Mouse (Mus musculus) lung, postnatal 4 days (tissue): ENCODE measurements around the gene Ankrd63.

Experiments used
- DNase-seq, 2 experiments: peaks; one replicate each; pipeline ENCODE4 v3.0.0; 2021

Ankrd63 gene

DNA sequence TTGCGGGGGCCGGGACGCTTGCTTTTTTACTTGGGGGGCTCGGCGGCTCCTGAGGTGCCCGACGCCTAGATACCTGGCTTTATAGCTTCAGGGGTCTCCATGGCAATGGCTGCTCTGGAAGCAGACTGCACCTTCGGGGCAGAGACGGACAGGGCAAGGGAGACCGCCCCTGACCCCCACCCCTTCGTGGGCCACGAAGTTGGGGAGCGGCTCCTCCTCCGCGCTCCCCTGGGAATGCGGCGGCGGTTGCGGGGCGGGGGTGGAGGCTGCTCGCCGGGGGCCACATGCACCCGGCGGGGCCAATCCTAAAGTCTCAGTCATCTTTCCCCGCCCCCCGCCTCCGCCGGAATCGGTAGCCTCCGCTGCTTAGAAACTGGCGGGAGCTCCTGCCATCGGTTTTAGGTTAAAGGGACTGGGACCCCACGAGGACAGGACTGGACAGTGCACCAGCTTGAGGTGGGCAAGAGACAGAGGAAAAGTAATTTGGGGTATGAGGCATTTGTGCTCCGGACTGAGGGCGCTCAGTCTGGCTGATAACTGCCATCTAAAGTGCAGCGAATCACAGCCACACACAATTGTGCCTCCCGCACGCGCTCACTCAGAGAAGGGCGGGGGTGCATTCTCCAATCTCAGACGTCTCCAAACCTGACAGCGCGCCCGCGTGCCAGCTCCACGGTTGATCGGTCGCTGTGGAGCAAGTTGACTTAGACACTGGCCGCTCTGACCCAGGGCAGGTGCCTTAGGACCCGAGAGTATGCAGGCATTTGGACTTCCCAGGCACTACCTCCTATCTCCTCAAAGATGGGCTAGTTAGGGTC, at the start of gene Ankrd63:
Ankrd63 (minus strand) TSS at position 51 of the 818 bp plus-strand sequence.
- DNase-seq: peak in 1 of 2 experiments; percentile 44

DNA sequence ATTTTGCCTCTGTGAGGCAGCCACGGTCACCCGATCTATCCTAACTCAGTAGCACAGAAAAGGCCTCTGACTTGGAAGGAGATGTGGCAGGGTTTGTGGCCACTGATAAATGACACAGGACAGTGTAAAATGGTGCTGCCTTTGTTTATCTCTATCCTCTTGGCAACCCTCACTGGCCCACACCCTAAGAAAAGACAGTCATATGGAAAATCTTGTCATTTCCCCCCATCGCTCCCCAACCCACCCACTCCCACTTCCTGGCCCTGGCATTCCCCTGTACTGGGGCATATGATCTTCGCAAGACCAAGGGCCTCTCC, 49.0 kb upstream of the Ankrd63 start:
- DNase-seq: no peak

DNA sequence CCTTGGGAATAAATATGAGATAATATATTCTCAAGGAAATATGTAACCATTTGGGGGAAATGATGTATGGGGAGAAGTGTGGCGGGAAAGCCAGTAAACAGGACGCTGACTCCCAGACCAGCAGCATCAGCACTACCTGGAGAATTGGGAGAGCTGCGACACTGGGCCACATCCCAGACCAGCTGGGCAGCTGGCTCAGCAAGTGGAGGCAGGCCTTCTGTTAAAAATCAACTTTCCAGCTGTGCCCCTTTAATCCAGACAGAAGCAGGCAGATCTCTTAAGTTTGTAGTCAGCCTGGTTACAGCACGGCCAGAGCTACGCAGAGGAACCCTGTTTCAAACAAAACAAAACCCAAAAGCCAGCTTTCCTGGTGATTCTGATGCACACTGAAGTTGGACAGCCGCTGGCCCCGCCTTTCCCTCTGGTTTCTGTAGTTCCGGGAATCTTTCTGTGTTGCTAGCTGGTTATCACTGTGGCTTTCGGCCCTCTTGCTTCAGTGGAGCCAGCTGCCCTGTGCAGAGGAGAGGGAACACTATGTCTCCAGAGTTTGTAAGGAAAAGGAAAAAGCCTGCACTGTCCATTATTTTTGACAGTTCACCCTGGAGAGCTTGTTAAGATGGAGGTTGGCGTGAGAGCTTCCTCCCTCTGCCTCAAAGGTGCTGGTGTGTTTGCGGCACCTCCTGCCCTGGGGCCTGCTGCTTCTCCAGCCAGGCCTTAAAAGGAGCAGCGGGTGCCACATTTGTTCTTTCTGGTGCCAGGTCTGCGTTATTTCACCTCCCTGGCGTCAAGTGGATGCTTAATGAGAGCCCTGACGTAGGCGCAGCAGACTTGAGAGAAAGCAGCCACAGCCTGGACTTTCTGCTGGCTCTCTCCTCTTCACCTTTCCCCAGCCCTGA, 48.4 kb upstream of the Ankrd63 start:
- no peak for DNase-seq

DNA sequence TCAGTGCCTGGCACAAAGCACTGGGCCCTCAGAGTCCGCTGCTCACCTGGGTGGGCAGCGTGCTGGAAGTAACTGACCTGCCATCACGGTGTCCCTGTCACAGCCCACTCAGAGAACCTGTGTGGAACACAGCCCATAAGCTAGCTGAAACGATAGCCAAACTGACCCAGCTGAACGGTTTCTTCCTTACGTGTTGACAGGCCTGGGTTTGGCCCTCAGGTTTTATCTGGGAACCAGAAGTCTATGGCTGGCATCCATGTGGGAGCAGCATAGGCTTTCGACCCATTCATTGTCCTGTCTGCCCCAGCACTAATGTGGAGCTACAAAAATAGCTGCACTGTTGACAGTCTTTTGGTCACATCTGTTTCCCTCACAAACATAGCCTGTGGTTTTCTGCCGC, 46.7 kb upstream of the Ankrd63 start:
- DNase-seq: no peak

DNA sequence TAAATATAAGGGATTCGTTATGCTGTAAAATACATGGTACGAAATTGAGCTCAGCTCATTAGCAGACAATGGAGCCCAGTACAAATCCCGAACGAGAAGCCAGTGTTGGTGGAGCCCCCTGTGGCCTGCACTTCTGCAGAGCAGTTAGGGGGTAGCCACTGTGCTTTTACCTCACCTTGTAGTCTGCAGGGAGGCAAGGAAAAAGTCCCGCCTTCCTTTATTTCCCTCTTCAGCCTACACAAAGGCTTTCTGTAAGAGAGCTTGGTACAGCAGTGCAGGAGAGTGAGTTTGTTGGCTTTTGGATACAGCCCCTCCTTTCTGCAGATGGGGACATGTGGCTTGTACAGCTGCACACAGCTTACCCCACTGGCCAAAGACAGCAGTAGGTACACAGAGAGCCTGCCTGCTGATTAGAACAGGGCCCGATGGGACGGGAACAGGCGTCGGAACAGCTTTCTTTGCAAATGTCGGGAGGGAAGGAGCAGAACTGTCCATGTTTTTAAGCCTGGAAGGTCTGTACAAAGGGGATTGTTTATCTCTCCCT, 45.6 kb upstream of the Ankrd63 start:
- no peak for DNase-seq

DNA sequence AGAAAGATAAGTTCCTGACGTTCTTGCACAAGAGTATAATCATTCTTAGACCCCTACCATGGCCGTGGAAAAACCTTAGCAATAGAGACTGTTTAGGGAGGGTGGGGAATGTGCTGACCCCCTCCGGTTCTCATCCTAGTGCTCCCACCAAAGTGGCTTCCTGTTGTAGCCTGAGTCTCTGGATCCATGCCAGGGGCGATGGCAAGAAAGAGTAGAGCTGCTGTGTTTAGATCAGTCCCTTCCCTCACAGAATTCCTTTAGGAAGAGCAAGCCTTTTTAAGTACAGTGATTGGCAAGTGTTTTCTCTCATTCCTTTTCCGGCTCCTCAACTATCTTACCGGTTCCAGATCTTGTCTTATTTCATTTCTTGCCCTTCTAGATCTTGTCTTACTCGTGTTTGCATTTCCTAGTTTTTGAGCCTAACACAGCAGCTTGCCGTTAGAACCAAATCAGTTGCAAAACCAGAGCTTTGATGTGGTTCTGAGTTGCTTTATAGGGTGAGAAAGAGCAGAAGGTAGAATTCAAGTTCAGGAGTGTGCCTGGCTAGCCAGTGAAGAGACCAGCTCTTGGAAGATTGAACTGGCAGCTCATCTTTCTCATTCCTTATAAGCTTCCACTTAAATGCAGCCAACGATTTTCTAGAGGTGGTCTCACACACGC, 43.7 kb upstream of the Ankrd63 start:
- DNase-seq: peak; percentile 70 to 75

DNA sequence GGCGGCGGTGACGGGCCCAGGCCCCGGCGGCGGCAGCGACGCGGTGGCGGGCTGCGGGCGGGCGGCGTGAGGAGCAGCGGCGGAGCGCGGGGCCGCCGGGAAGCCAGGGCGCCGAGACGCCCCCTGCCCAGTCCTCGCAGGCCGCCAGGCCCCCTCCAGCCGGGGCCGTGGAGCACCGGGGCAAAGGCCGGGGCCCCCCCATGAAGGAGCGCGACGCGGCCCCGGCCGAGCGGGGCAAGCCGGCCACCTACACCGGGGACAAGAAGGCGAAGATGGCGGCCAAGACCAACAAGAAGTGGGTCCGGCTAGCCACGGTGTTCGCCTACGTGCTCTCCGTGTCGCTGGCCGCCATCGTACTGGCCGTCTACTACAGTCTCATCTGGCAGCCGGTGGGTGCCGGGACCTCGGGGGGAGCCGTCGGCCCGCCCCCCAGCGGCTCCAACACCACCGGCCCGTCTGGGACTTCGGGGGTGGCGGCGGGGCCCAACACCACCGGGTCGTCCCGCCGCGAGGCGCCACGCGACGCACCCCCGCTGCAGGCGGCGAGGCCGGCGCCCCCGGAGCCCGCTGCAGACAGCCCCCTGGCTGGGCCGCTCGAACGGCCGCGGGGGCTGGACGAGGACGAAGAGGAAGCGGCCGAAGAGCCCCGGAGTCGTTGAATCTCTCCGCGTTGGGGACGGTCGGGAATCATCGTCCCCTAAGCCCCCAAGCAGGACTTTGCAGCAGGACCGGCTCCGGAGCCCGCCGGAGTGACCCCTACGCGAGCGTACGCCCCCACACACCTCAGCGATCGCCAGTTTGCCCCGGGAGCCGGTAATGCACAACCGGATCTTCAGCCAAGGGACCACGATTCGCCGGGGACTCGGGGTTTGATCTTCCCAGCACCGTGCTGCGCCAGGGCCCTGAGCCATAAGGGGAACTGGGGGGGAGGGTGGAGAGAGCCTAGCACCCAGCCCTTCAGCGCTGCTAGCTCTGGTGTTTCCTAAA, 42.4 kb upstream of the Ankrd63 start:
- peak; percentile 62 for DNase-seq

DNA sequence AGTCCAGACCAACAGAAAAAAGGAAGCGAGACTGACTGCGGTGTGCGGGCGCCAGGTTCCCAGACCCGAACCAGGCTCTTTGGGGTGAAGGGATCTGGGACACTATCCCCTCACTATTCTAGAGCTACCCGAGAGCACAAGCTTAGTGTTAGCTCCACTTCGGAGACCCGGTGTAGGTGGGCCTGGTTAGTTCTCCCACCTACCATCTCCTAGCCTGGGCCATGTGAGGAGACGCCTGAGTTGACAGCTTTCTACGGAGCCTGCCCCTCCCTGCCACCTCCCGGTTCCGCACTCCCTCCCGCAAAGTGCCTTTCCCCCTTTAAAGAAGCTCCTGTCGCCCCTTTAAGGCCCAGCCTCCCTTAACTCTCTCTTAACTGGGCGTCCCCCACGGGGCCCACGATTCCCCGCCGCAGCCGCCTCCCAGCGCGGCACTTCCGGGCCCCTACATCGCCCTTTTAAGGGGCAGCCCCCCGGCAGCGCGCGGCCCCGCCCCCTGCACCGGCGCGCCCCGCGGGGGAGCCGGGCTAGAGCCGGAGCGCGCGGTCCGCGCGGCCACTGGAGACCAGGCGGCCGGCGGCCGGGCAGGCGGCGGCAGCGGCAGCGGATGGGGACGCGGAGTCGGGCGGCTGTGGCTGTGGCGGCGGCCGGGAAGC, 41.6 kb upstream of the Ankrd63 start, which contains the start of gene Inafm2:
Inafm2 (plus strand) TSS at position 527 of the 653 bp plus-strand sequence.
- peak; percentile 92 to 97 for DNase-seq

DNA sequence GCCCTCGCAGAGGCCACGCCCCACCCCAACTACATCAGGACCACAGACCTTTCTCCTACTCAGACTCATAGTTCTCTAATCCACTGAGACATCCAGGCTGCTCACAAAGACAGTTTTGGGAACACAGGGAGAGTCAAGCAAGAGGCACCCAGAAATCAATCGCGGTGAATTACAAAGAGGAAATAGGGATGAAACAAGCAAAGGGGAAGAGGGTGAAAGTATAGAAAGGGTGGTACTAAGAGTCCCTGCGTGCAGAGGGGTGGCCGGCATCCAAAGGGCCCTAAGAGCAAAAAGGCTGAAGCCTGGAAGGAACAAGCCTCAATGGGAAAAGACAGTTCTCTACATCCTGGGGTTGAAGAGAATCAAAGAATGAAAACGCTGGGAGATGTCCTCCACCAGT, 40.9 kb upstream of the Ankrd63 start:
- no peak for DNase-seq

DNA sequence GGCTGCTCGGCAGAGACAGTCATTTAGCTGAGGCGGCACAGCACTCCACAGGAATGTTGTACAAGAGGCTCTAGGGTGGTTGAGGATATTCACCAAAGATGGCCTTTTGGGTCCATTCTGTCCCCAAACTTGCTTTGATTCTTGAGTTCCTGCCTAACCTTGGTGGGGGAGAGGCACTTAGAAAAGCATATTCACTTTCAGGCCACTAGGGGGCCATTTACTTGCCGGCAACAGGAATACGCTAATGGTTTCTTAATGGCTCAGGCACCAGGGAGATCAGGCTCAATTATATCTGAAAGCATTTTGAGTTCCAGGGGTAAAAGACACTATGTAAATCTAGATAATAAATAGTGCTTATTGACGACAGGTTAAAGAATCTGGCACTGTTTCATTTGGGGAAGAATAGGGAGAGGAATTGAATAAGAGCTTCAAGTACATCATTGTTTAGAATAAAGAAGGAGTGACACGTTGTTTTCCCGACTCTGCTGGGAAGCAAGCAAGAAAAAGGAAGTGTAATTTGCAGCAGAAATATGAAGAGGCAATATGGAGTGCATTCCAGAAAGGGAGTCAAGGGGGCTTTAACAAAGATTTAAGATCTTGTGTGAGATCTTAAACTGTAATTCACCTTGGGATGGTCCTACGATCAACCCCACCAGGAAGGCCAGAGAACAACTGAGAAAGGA, 39.6 kb upstream of the Ankrd63 start:
- peak; percentile 20 to 61 for DNase-seq

DNA sequence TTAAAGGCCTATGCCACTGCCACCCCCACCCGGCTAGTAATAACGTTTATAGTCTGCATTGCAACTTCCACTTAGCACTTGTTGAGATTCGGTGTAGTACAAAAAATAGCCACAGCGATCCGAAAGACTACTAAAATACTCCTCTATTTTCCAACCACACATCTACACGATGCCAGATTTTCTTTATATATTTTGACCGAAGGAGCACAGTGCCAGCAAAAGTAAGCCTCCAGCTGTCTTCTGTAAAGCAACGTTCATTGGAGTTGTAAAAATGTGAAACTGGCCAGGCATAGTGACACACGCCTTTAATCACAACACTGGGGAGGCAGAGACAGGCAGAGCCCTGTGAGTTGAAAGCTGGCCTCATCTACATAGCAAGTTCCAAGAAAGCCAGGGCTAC, 37.4 kb upstream of the Ankrd63 start:
- peak in 1 of 2 experiments; percentile 10 for DNase-seq

DNA sequence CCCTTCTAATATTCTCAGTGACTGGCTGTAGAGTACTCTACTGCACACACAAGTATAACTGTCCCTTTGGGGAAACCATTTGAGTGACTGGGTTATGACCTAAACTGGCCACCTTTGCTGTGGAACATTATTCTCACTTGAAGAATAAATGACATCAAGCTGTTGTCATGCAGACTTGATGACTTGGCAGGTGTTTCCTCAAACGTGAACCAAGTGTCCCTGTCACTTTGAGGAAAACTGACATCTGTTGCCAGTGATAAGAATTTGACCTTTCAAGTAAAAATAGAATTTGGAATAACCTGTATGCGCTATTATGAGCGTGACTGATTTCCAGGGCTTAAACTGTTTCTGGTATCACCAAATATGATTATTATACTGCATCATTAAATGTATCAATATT, 36.6 kb upstream of the Ankrd63 start:
- no peak for DNase-seq

DNA sequence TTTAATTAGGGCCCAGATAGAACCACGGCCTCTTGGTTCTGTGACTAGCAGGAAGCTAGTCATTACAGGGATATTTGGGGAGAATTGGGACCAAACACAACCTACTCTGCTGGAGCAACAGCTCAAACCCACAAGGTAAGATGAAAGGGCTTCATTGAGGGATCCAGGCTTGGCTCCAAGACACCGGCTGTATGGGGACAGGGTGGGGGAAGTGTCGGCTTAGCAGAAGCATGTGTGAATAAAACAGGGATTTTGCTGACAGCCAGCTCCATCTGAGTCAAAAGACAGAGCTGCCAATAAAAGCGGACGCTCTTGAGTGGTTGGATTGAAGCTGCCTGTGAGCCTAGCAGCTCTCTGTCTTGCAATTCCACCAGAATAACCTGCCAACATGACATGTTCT, 29.6 kb upstream of the Ankrd63 start:
- DNase-seq: peak in 1 of 2 experiments; percentile 11

DNA sequence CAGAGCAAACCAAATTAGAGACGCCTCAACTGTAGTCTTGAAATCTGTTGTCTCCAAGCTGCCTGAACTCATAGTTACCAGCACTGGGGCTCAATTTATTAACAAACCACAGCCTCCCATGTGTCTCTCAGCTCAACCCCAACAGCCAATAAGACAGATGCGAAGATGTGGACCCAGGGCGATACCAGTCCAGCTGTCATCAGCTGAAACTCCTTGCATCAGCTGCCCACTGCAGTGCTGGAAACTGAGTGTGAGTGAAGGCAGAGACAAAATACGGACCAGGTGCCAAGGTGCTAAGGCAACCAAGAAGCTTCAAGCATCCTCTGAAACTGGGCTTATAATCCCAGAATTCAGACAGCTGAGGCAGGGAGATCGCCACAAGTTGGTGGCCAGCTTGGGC, 28.2 kb upstream of the Ankrd63 start:
- DNase-seq: peak in 1 of 2 experiments; percentile 5

DNA sequence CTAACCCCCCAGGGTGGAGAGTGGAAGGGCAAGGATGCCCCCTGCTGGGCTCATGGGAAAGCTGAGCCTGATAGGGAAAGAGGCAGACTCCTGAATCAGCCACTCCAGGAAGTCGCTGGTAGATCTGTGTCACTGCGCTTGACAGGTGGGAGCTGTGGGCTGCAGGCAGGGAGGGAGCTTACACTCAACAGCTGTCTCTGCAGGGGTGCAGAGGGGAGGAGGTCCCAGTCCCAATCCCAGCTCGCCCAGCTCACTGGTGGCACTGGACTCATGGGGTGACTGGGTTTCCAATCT, 26.8 kb upstream of the Ankrd63 start:
- peak; percentile 80 to 85 for DNase-seq

DNA sequence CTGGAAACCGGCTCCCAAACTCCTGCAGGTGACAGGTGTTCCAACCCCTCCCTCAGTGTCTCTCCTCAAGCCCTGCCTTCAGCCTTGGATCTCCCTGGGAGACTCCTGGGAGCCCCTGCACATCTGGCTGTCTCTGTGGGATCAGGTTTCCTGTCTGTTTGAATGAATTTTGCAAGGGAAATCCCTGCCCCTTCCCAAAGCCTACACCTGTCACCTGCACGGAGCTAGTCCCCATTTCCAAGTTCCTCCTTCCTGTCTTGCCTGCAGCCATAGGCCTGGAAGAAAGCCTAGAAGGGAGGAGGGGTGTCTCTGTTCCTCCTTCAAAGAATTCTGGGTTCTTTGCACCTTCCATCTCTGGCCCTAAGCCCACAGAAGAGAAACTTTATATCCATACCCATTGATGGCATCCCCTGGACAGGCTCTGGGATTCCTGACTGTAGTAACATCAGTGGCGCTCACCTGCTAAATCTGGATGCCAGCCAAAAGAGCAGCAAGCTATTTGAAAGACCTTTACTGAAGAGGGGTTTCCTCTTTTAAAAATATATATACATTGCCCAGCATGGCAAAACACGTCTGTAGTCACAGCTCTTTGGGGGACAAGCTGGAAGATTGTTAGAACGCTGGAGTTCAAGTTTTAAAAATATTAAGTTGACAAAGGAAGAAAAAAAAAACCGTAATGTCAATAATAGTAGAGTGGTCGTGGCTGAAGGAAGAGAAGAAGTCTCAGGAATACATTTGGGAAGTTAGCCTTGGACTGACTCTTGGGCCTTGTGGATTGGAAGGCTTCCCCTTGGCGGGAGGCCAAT, 26.3 kb upstream of the Ankrd63 start:
- no peak for DNase-seq

DNA sequence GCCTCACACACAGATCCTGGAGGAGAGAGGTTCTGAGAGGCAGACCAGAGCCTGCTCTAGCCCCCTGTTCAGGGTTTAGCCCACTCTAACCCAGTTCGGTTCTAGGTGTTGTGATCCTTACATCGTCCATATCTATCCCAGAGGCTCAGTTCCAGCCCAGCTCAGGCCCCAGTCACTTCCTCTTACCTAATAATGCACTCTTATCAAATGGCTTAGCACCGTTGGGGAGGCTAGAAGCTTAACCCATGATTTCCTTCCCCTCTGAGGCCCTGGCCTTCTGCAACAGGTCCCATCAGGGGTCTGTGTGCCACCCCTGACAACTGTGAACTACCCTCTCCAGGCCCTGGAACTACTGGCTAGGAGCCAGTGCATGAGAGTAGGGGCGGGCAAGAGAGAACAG, 25.4 kb upstream of the Ankrd63 start:
- no peak for DNase-seq

DNA sequence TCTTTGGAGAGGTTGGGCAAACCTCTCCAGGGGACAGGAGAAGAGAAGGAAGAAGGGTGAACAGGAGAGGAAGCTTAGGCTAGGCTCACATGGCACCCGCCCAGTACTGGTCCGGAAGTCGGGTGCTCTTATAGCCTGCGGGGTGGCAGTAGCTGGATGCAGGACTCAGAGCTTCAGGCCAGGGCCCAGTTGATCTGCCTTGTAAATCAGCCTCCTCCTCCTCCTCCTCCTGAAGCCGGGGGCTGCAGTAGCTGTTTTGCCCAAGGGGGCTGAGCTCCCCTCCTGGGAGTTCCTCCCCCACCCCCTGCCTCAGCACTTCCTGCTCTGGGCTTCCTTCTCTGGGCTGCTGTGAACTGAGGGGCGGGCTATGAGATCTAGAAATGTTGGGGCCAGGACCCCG, 24.6 kb upstream of the Ankrd63 start, which contains the start of gene Plcb2:
Plcb2 (minus strand) TSS at position 102 of the 400 bp plus-strand sequence.
- DNase-seq: peak; percentile 66 to 73

DNA sequence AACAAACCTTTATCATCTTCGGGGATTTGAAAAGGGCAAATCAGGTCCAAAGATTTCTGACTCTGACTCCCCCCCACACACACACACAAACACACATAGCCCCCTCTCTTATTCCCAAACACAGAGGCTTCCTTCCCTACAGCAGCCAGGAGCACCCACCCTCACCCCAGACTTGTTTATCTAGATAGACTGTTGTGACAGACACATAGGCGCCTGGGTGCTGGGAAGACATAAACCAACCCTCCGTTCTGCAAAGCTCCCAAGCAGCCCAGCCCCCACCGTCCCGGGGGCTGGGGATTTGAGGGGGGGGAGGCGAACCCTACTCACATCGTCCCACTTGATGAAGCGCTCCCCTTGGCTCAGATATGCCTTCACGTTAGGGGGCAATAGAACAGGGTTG, 24.1 kb upstream of the Ankrd63 start:
- peak in 1 of 2 experiments; percentile 72 for DNase-seq

DNA sequence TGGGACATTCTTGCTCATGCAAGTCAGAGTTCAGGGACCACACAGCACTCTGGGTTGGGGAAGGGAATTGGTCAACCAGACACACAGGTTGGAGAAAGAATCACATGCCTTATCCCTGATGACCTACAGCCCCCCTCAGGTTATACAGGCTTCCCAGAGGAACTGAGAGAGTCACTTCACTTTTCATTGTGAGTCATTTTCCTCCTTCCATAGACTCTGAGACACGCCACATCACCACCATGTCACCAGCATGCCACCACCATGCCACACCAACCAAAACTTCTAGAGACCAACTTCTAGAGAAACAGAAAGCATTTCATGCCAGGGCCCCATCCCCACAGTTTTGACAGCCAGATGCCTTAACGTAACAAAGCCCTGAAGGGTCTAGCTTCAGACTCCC, 23.1 kb upstream of the Ankrd63 start:
- DNase-seq: peak in 1 of 2 experiments; percentile 12
